In the genomic region with DNA sequence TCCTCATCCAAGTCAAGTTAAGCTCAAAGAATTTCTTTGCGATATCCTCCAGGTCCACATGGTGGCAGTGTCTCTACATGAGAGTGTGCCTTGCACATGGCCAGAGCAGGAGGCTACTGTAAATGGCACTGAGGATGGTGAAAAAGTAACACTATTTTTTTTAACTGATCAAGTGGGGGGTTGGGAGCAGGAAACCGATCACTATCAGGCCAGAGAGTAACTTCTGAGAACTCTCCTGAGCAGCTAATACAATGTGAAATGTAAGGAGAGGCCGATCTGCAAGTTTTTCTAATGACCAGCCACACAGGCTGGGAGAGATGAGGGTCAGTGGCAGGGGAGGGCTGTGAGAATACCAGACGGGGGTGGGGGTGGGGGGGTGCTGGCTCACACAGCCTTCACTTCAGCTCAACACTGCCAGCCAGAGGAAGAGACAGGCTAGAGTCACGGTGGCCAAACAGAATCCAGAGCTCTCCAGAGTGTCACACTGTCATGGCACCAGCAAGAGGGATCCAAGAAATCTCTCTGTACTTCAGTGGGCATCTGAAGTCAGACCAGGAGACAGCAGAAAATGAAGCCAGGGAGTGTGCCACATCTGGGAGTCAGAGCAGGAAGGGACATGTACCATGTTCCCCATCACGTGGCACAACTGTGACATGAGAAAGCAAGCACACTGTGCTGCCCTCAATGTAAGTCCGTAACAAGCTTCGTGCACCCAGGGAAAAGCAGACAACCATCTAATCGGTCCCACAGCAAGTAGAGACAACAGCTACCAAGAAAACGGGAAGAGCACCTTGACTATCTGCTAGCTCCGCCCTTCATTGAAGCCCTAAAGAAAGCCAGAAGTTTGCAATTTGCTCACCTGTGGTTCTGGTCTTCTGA, we compare ENCODE assay signal across 8 mouse cellular contexts.
DNase-seq lines count a peak whose midpoint lies in the region; ATAC-seq and TF ChIP-seq lines count a peak whose summit lies in the region.

No protein-coding gene starts in this region.

- no peaks in the 10 kb centered on the region for H3K27me3 ChIP-seq in kidney, adult 2 months (replicated peaks; ENCODE audit: control insufficient read depth, insufficient read depth, low read length)
- no peaks in the 10 kb centered on the region for H3K27me3 ChIP-seq in limb, embryonic 14.5 days (ENCODE audit: control insufficient read depth, insufficient read depth, low read length)
- no peaks in the 10 kb centered on the region for H3K27me3 ChIP-seq in midbrain, postnatal 0 days (ENCODE audit: insufficient read depth, low read length)
- H3K27me3 ChIP-seq in stomach, embryonic 16.5 days (ENCODE audit: control insufficient read depth, insufficient read depth, low read length) = no peaks in the 10 kb centered on the region

- H3K9ac ChIP-seq in limb, embryonic 14.5 days (ENCODE audit: low read depth, low read length, severe bottlenecking) = no peak overlapping the region
- no peak overlapping the region for H3K9ac ChIP-seq in midbrain, postnatal 0 days (replicated peaks; ENCODE audit: low read length, poor library complexity, severe bottlenecking)
- no peak overlapping the region for H3K9ac ChIP-seq in stomach, embryonic 16.5 days (ENCODE audit: low read length)

- no peak for TF ChIP-seq POLR2A in kidney, adult 2 months (IDR thresholded peaks at IDR 0.05; ENCODE audit: low read depth, low read length)
- no peak for TF ChIP-seq POLR2A in limb, embryonic 14.5 days (IDR thresholded peaks at IDR 0.05; ENCODE audit: borderline replicate concordance, extremely low read depth, insufficient read depth, insufficient read length)

- H3K4me2 ChIP-seq in limb, embryonic 14.5 days (replicated peaks; ENCODE audit: low read depth, low read length, severe bottlenecking) = no peak overlapping the region
- H3K4me2 ChIP-seq in midbrain, postnatal 0 days (ENCODE audit: low read depth, low read length, poor library complexity, severe bottlenecking) = no peak overlapping the region
- H3K4me2 ChIP-seq in stomach, embryonic 16.5 days (ENCODE audit: low read depth, low read length) = no peak overlapping the region

- no peaks in the 10 kb centered on the region for H3K36me3 ChIP-seq in kidney, adult 2 months (ENCODE audit: control insufficient read depth, insufficient read depth, low read length)
- no peaks in the 10 kb centered on the region for H3K36me3 ChIP-seq in limb, embryonic 14.5 days (ENCODE audit: control insufficient read depth, insufficient read depth, low read length)
- no peaks in the 10 kb centered on the region for H3K36me3 ChIP-seq in midbrain, postnatal 0 days (ENCODE audit: insufficient read depth, low read length)
- H3K36me3 ChIP-seq in stomach, embryonic 16.5 days (ENCODE audit: control insufficient read depth, insufficient read depth, low read length) = no peaks in the 10 kb centered on the region

- H3K27ac ChIP-seq in kidney, adult 2 months (ENCODE audit: insufficient read depth, low read depth, low read length) = peak overlapping the region; percentile 7
- H3K27ac ChIP-seq in limb, embryonic 14.5 days (replicated peaks; ENCODE audit: low read depth, low read length) = no peak overlapping the region
- H3K27ac ChIP-seq in midbrain, postnatal 0 days (ENCODE audit: low read depth, low read length) = no peak overlapping the region
- H3K27ac ChIP-seq in stomach, embryonic 16.5 days (ENCODE audit: low read length) = peak overlapping the region; percentile 5; the same call in 1 of the 2 replicates

- TF ChIP-seq CTCF in kidney, adult 2 months (conservative IDR thresholded peaks at IDR 0.05; ENCODE audit: insufficient read depth, insufficient read length, low read depth, low read length) = peak; percentile 95
- TF ChIP-seq CTCF in midbrain, postnatal 0 days (IDR thresholded peaks at IDR 0.05) = peak; percentile 97

- H3K4me3 ChIP-seq in kidney, adult 2 months (ENCODE audit: insufficient read depth, low read depth, low read length) = no peak overlapping the region
- no peak overlapping the region for H3K4me3 ChIP-seq in limb, embryonic 14.5 days (replicated peaks; ENCODE audit: low read length)
- no peak overlapping the region for H3K4me3 ChIP-seq in midbrain, postnatal 0 days (ENCODE audit: low read depth, low read length)
- no peak overlapping the region for H3K4me3 ChIP-seq in stomach, embryonic 16.5 days (replicated peaks; ENCODE audit: low read length)

- H3K4me1 ChIP-seq in kidney, adult 2 months (ENCODE audit: control insufficient read depth, insufficient read depth, low read length) = peaks cover 19% of the 10 kb centered on the region
- peaks cover 24% of the 10 kb centered on the region for H3K4me1 ChIP-seq in limb, embryonic 14.5 days (ENCODE audit: control insufficient read depth, insufficient read depth, low read length)
- no peaks in the 10 kb centered on the region for H3K4me1 ChIP-seq in midbrain, postnatal 0 days (ENCODE audit: insufficient read depth, low read length)
- peaks cover 19% of the 10 kb centered on the region for H3K4me1 ChIP-seq in stomach, embryonic 16.5 days (ENCODE audit: control insufficient read depth, insufficient read depth, low read length)

- WGBS in kidney, adult 2 months = 45% methylated on average over 11 of the region's 11 CpGs
- 34% methylated on average over 11 of the region's 11 CpGs for WGBS in limb, embryonic 14.5 days
- 47% methylated on average over 11 of the region's 11 CpGs for WGBS in midbrain, postnatal 0 days
- WGBS in stomach, embryonic 16.5 days = 36% methylated on average over 11 of the region's 11 CpGs

- peak; percentile 69 for ATAC-seq in limb, embryonic 14.5 days (ENCODE audit: low FRiP score, low read depth)
- peak; percentile 74 for ATAC-seq in midbrain, postnatal 0 days (ENCODE audit: low FRiP score)
- ATAC-seq in stomach, embryonic 16.5 days (ENCODE audit: insufficient read depth, low FRiP score) = no peak

- no peaks in the 10 kb centered on the region for H3K9me3 ChIP-seq in limb, embryonic 14.5 days (ENCODE audit: control insufficient read depth, low read length)
- H3K9me3 ChIP-seq in midbrain, postnatal 0 days (ENCODE audit: low read length) = no peaks in the 10 kb centered on the region
- H3K9me3 ChIP-seq in stomach, embryonic 16.5 days (replicated peaks; ENCODE audit: control insufficient read depth, low read length) = no peaks in the 10 kb centered on the region

- peak; percentile 65 to 67 for DNase-seq in B cell, adult 2 months
- DNase-seq in adrenal gland, adult 8-10 months = peak; percentile 61
- peak; percentile 53 for DNase-seq in embryo, embryonic 11.5 days (ENCODE audit: low read depth, low spot score)
- peak; percentile 89 for DNase-seq in heart, adult 8-10 months (ENCODE audit: low spot score)
- DNase-seq in kidney, adult 2 months = peak; percentile 88
- DNase-seq in limb, embryonic 14.5 days (ENCODE audit: low spot score) = peak; percentile 70
- peak; percentile 86 for DNase-seq in midbrain, postnatal 0 days (ENCODE audit: low spot score)

Comparison
In these comparisons a context has a peak if more than half of its experiments do, and no peak if none do; other contexts are left out.
1. H3K27ac ChIP-seq: peak in kidney, adult 2 months (single experiment) and stomach, embryonic 16.5 days (single experiment); none in limb, embryonic 14.5 days (single experiment) and midbrain, postnatal 0 days (single experiment).
2. Peak in every context shown above with its lines, with median percentiles within 50 percentile points of each other: DNase-seq.